8 mouse cellular contexts compared by ENCODE assay signal in genomic region chr1:39935616-39936015, GRCm38 (mm10). TPM values are rescaled to one million over a fixed set of nuclear protein-coding genes. Genes with fewer than 3 reads are reported as not detected.
A peak's percentile ranks its signal among the peaks of the same experiment; 100 is the strongest.
DNase-seq lines count a peak whose midpoint lies in the region; ATAC-seq and TF ChIP-seq lines count a peak whose summit lies in the region.

No protein-coding gene starts in this region.

- peak overlapping the region; percentile 51 for H3K4me3 ChIP-seq in heart, embryonic 12.5 days
- H3K4me3 ChIP-seq in E14TG2a.4 (replicated peaks; ENCODE audit: low read length), result peak overlapping the region; percentile 69
- H3K4me3 ChIP-seq in forebrain, embryonic 14.5 days (ENCODE audit: low read depth, low read length), result peak overlapping the region; percentile 13; the same call in 1 of the 2 replicates
- H3K4me3 ChIP-seq in liver, embryonic 16.5 days (ENCODE audit: low read depth, low read length), result peak overlapping the region; percentile 66

- 1% methylated on average over 10 of the region's 10 CpGs for WGBS in heart, embryonic 12.5 days
- WGBS in forebrain, embryonic 14.5 days, result 0% methylated on average over 9 of the region's 10 CpGs
- WGBS in liver, embryonic 16.5 days (ENCODE audit: insufficient replicate concordance), result 6% methylated on average over 9 of the region's 10 CpGs

- peak overlapping the region; percentile 70 for H3K9ac ChIP-seq in heart, embryonic 12.5 days
- peak overlapping the region; percentile 40; the same call in 1 of the 2 replicates for H3K9ac ChIP-seq in forebrain, embryonic 14.5 days (ENCODE audit: low read length)
- H3K9ac ChIP-seq in liver, embryonic 16.5 days (ENCODE audit: low read depth, low read length), result no peak overlapping the region

- peak overlapping the region; percentile 85 for H3K4me2 ChIP-seq in heart, embryonic 12.5 days
- H3K4me2 ChIP-seq in forebrain, embryonic 14.5 days (ENCODE audit: low read length), result peak overlapping the region; percentile 43
- peak overlapping the region; percentile 54 for H3K4me2 ChIP-seq in liver, embryonic 16.5 days (ENCODE audit: low read depth, low read length)

- H3K36me3 ChIP-seq in heart, embryonic 12.5 days, result 0 out of 2 replicates have a peak, but pooled peaks cover 8% of the 10 kb centered on the region
- H3K36me3 ChIP-seq in E14TG2a.4 (ENCODE audit: insufficient read depth, low read length), result peaks cover 40% of the 10 kb centered on the region
- 0 out of 2 replicates have a peak, but pooled peaks cover 2% of the 10 kb centered on the region for H3K36me3 ChIP-seq in forebrain, embryonic 14.5 days (ENCODE audit: control insufficient read depth, insufficient read depth, low read length)
- no peaks in the 10 kb centered on the region for H3K36me3 ChIP-seq in liver, embryonic 16.5 days (ENCODE audit: control insufficient read depth, insufficient read depth)

- H3K27me3 ChIP-seq in heart, embryonic 12.5 days (replicated peaks), result no peaks in the 10 kb centered on the region
- no peaks in the 10 kb centered on the region for H3K27me3 ChIP-seq in E14TG2a.4 (ENCODE audit: insufficient read depth, low read length)
- H3K27me3 ChIP-seq in forebrain, embryonic 14.5 days (replicated peaks; ENCODE audit: control insufficient read depth, insufficient read depth, low read length), result no peaks in the 10 kb centered on the region
- no peaks in the 10 kb centered on the region for H3K27me3 ChIP-seq in liver, embryonic 16.5 days (ENCODE audit: control insufficient read depth, insufficient read depth, low read depth, low read length)

- H3K9me3 ChIP-seq in heart, embryonic 12.5 days (replicated peaks), result no peaks in the 10 kb centered on the region
- no peaks in the 10 kb centered on the region for H3K9me3 ChIP-seq in E14TG2a.4 (ENCODE audit: low read length)
- H3K9me3 ChIP-seq in forebrain, embryonic 14.5 days (replicated peaks; ENCODE audit: control insufficient read depth, low read length), result no peaks in the 10 kb centered on the region
- no peaks in the 10 kb centered on the region for H3K9me3 ChIP-seq in liver, embryonic 16.5 days (replicated peaks; ENCODE audit: control insufficient read depth, low read length)

- H3K4me1 ChIP-seq in heart, embryonic 12.5 days (replicated peaks), result peaks cover 95% of the 10 kb centered on the region
- peaks cover 89% of the 10 kb centered on the region for H3K4me1 ChIP-seq in E14TG2a.4 (replicated peaks; ENCODE audit: low read depth, low read length)
- peaks cover 67% of the 10 kb centered on the region for H3K4me1 ChIP-seq in forebrain, embryonic 14.5 days (ENCODE audit: control insufficient read depth, insufficient read depth, low read length)
- H3K4me1 ChIP-seq in liver, embryonic 16.5 days (ENCODE audit: control insufficient read depth, low read depth, low read length), result peaks cover 29% of the 10 kb centered on the region

- H3K27ac ChIP-seq in heart, embryonic 12.5 days (ENCODE audit: poor library complexity, severe bottlenecking), result no peak overlapping the region
- no peak overlapping the region for H3K27ac ChIP-seq in forebrain, embryonic 14.5 days (ENCODE audit: low read depth, low read length)
- no peak overlapping the region for H3K27ac ChIP-seq in liver, embryonic 16.5 days (ENCODE audit: low read length)

- intact Hi-C loops in heart, postnatal 36 days (cut with DNase I), result loop anchor here (1.0 to 5.0 kb wide), 5 partner anchors 23 to 173 kb away; no protein-coding TSS in a partner anchor

- no peak for TF ChIP-seq CTCF in E14TG2a.4 (conservative IDR thresholded peaks at IDR 0.05; ENCODE audit: low read length)

- no peak for ATAC-seq in heart, embryonic 12.5 days (ENCODE audit: insufficient number of reproducible peaks, low FRiP score)
- no peak for ATAC-seq in forebrain, embryonic 14.5 days
- ATAC-seq in liver, embryonic 16.5 days (ENCODE audit: low read depth), result no peak

- DNase-seq in heart, postnatal 36 days, result no peak
- DNase-seq in forebrain, embryonic 14.5 days (ENCODE audit: low spot score), result no peak
- no peak for DNase-seq in cerebellum, adult 11-12 months
- DNase-seq in adrenal gland, postnatal 25 days, result no peak
- no peak for DNase-seq in urinary bladder, postnatal 25 days (ENCODE audit: low spot score)

RNA-seq across cellular contexts. Expression of gene Map4k4, which starts 34.9 kb away (rescaled TPM):
- 26.1 and 31.8 TPM in 2 replicates for polyA plus RNA-seq in heart, embryonic 12.5 days (2016; fragmentation: Nextera tagmentation; extraction: Ambion mirVana)
- total RNA-seq in heart, postnatal 36 days (2021), result 100 to 1,000 TPM; 158 to 163 TPM
- polyA plus RNA-seq in forebrain, embryonic 14.5 days (2014; fragmentation: Nextera tagmentation; extraction: Ambion mirVana), result 29.2 and 36.2 TPM in 2 replicates
- polyA plus RNA-seq in liver, embryonic 16.5 days (2015; fragmentation: Nextera tagmentation; extraction: Ambion mirVana), result 2.2 TPM in 2 replicates
- total RNA-seq in adrenal gland, postnatal 25 days (2021), result 121 and 138 TPM in 2 replicates

Comparison
In these comparisons a context has a peak if more than half of its experiments do, and no peak if none do; other contexts are left out.
1. H3K4me3 ChIP-seq: peak in every context shown above with its lines; median percentile 69 in E14TG2a.4; 66 in liver, embryonic 16.5 days; 51 in heart, embryonic 12.5 days; 13 in forebrain, embryonic 14.5 days.